ENCODE assay signal across 23 mouse cellular contexts in genomic region chr15:86119186-86119585, GRCm38 (mm10).
"Had no signal": no experiment of that assay in that cellular context is flagged by ENCODE, and none has a peak within 500 bp of the region (broad histone marks: within the 10 kb centered on the region; RNA-seq: fewer than 3 reads in every experiment).

No protein-coding gene starts in this region.

- DNase-seq: gastrocnemius, adult 2 months; gastrocnemius, postnatal 10 days; gastrocnemius, postnatal 25 days; heart, adult 18-20 months; heart, postnatal 10 days; heart, postnatal 4 days; layer of hippocampus, adult 9-11 months; layer of hippocampus, postnatal 36 days; left cerebral cortex, postnatal 4 days had no signal

- H3K4me2 ChIP-seq: forebrain, embryonic 15.5 days; heart, embryonic 12.5 days; hindbrain, embryonic 12.5 days; hindbrain, embryonic 14.5 days; intestine, embryonic 15.5 days; limb, embryonic 13.5 days; limb, embryonic 15.5 days; liver, embryonic 12.5 days had no signal

- H3K27ac ChIP-seq: forebrain, embryonic 15.5 days; gastrocnemius, adult 2 months; heart, embryonic 10.5 days; hindbrain, embryonic 10.5 days; hindbrain, embryonic 12.5 days; hindbrain, embryonic 14.5 days; intestine, embryonic 15.5 days; limb, embryonic 13.5 days; limb, embryonic 15.5 days; liver, embryonic 12.5 days; liver, embryonic 14.5 days had no signal

- H3K4me3 ChIP-seq: forebrain, embryonic 15.5 days; gastrocnemius, adult 2 months; heart, embryonic 10.5 days; heart, embryonic 12.5 days; hindbrain, embryonic 10.5 days; hindbrain, embryonic 12.5 days; intestine, embryonic 15.5 days; limb, embryonic 13.5 days; limb, embryonic 15.5 days; liver, embryonic 12.5 days had no signal

- H3K9ac ChIP-seq: forebrain, embryonic 15.5 days; heart, embryonic 12.5 days; hindbrain, embryonic 12.5 days; hindbrain, embryonic 14.5 days; intestine, embryonic 15.5 days; limb, embryonic 13.5 days; limb, embryonic 15.5 days; liver, embryonic 12.5 days; liver, embryonic 14.5 days had no signal

- H3K9me3 ChIP-seq: forebrain, embryonic 15.5 days; heart, embryonic 10.5 days; heart, embryonic 12.5 days; hindbrain, embryonic 10.5 days; hindbrain, embryonic 12.5 days; intestine, embryonic 15.5 days; limb, embryonic 13.5 days; limb, embryonic 15.5 days; liver, embryonic 12.5 days had no signal

- H3K27me3 ChIP-seq: forebrain, embryonic 15.5 days; heart, embryonic 12.5 days; hindbrain, embryonic 12.5 days; intestine, embryonic 15.5 days; limb, embryonic 13.5 days; limb, embryonic 15.5 days; liver, embryonic 12.5 days had no signal

- ATAC-seq: forebrain, embryonic 15.5 days; hindbrain, embryonic 16.5 days; inflammation-experienced regulatory T-cells, adult 6 months; intestine, embryonic 15.5 days; intestine, postnatal 0 days; liver, embryonic 12.5 days had no signal
